Comparison of ENCODE assay signal across 25 mouse cellular contexts in the genomic region with DNA sequence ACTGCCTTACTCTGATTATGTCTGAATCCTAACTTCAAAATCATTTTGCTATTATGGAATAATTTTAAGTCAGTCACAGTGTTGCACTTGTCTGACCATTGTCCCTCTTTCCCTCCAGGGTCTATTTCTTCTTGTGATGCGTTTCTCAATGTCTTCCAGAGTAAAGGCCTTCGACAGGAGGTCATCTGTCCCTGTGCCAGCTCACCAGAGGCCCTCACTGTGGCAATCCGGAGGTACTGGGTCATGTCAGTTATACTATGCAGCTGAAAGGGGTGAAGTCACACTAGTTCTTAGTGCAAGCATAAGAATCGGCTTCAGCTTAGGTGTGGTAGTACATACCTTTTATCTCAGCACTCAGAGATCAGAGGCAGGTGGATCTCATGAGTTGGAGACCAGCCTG.
DNase-seq lines count a peak whose midpoint lies in the region; ATAC-seq and TF ChIP-seq lines count a peak whose summit lies in the region.
"Had no signal": no experiment of that assay in that cellular context is flagged by ENCODE, and none has a peak within 500 bp of the region (broad histone marks: within the 10 kb centered on the region; RNA-seq: fewer than 3 reads in every experiment).

No protein-coding gene starts in this region.

- no peak overlapping the region for H3K27ac ChIP-seq in liver, adult 2 months (replicated peaks; ENCODE audit: insufficient read depth, low read depth, low read length)
- no peak overlapping the region for H3K27ac ChIP-seq in liver, postnatal 0 days (ENCODE audit: low read depth)
- H3K27ac ChIP-seq in embryonic facial prominence, embryonic 10.5 days (replicated peaks), result no peak overlapping the region
- H3K27ac ChIP-seq: embryonic facial prominence, embryonic 12.5 days; forebrain, embryonic 13.5 days; forebrain, embryonic 15.5 days had no signal

- DNase-seq in adrenal gland, adult 2 months, result peak; percentile 61
- no peak for DNase-seq in adrenal gland, adult 18-20 months (ENCODE audit: low spot score in 2 of 2)
- DNase-seq in liver, adult 2 months (ENCODE audit: extremely low read depth, low read depth, low spot score), result peak; percentile 26
- no peak for DNase-seq in liver, postnatal 0 days
- DNase-seq in adrenal gland, postnatal 14 days, result peak; percentile 58
- peak; percentile 28 for DNase-seq in fat pad, adult 2 months (ENCODE audit: extremely low read depth, low read depth, low spot score)
- DNase-seq in embryonic facial prominence, embryonic 10.5 days (ENCODE audit: low spot score), result no peak
- DNase-seq: B cell, adult 2 months; cerebellum, adult 11-12 months; cerebellum, adult 2 months; cerebellum, adult 9-10 months; cerebellum, postnatal 10 days; cerebellum, postnatal 25 days; embryo, embryonic 11 days; forebrain, postnatal 0 days had no signal

- H3K4me3 ChIP-seq in liver, adult 2 months (ENCODE audit: insufficient read depth, low read depth, low read length), result no peak overlapping the region
- no peak overlapping the region for H3K4me3 ChIP-seq in liver, postnatal 0 days (ENCODE audit: low read depth, low read length)
- H3K4me3 ChIP-seq in embryonic facial prominence, embryonic 10.5 days, result no peak overlapping the region
- H3K4me3 ChIP-seq: embryonic facial prominence, embryonic 12.5 days; erythroblast, embryonic 14.5 days; forebrain, embryonic 13.5 days; forebrain, embryonic 15.5 days had no signal

- no peaks in the 10 kb centered on the region for H3K27me3 ChIP-seq in liver, adult 2 months (ENCODE audit: control insufficient read depth, insufficient read depth, low read length)
- H3K27me3 ChIP-seq in liver, postnatal 0 days (ENCODE audit: insufficient read depth, low read length), result no peaks in the 10 kb centered on the region
- no peaks in the 10 kb centered on the region for H3K27me3 ChIP-seq in embryonic facial prominence, embryonic 10.5 days (replicated peaks; ENCODE audit: low read depth, poor library complexity, severe bottlenecking)
- H3K27me3 ChIP-seq: CH12.LX; embryonic facial prominence, embryonic 12.5 days; forebrain, embryonic 13.5 days; forebrain, embryonic 15.5 days; Patski had no signal

- H3K4me2 ChIP-seq in liver, postnatal 0 days (ENCODE audit: low read depth, low read length), result no peak overlapping the region
- H3K4me2 ChIP-seq: embryonic facial prominence, embryonic 12.5 days; forebrain, embryonic 13.5 days; forebrain, embryonic 15.5 days had no signal

- H3K4me1 ChIP-seq in liver, adult 2 months (ENCODE audit: control insufficient read depth, insufficient read depth, low read length), result no peaks in the 10 kb centered on the region
- no peaks in the 10 kb centered on the region for H3K4me1 ChIP-seq in liver, postnatal 0 days (ENCODE audit: insufficient read depth)
- H3K4me1 ChIP-seq in embryonic facial prominence, embryonic 10.5 days, result no peaks in the 10 kb centered on the region
- H3K4me1 ChIP-seq: embryonic facial prominence, embryonic 12.5 days; forebrain, embryonic 13.5 days; forebrain, embryonic 15.5 days had no signal

- H3K79me2 ChIP-seq in liver, adult 2 months (ENCODE audit: control insufficient read depth, insufficient read depth, low read length), result no peaks in the 10 kb centered on the region

- no peak for TF ChIP-seq EP300 in liver, postnatal 0 days (IDR thresholded peaks at IDR 0.05; ENCODE audit: low read depth)

- no peak for ATAC-seq in liver, postnatal 0 days
- no peak for ATAC-seq in erythroblast, adult 5-6 weeks (replicated peaks; ENCODE audit: low FRiP score, poor library complexity, severe bottlenecking)
- ATAC-seq: activated CD4-positive, CD25-positive, alpha-beta regulatory T cell, adult 4 months; CD4-positive, CD25-positive, alpha-beta regulatory T cell, adult 4 months; forebrain, embryonic 13.5 days; forebrain, embryonic 15.5 days; forebrain, postnatal 0 days; Patski had no signal

- no peak overlapping the region for H3K9ac ChIP-seq in liver, adult 2 months (ENCODE audit: low read depth, low read length)
- no peak overlapping the region for H3K9ac ChIP-seq in liver, postnatal 0 days (replicated peaks)
- H3K9ac ChIP-seq: embryonic facial prominence, embryonic 12.5 days; forebrain, embryonic 13.5 days; forebrain, embryonic 15.5 days; forebrain, postnatal 0 days had no signal

- TF ChIP-seq CTCF in liver, adult 2 months (IDR thresholded peaks at IDR 0.05; ENCODE audit: low read depth, low read length), result no peak
- TF ChIP-seq CTCF in liver, postnatal 0 days (IDR thresholded peaks at IDR 0.05; ENCODE audit: low read depth), result no peak

- H3K36me3 ChIP-seq in liver, adult 2 months (ENCODE audit: control insufficient read depth, insufficient read depth, low read length), result peaks cover 6% of the 10 kb centered on the region
- H3K36me3 ChIP-seq in liver, postnatal 0 days (replicated peaks; ENCODE audit: insufficient read depth, low read length), result no peaks in the 10 kb centered on the region
- no peaks in the 10 kb centered on the region for H3K36me3 ChIP-seq in embryonic facial prominence, embryonic 10.5 days (replicated peaks)
- H3K36me3 ChIP-seq: G1E had no signal

- no peak for TF ChIP-seq POLR2A in liver, adult 2 months (IDR thresholded peaks at IDR 0.05; ENCODE audit: extremely low read depth, insufficient read depth, low read length)

- no peaks in the 10 kb centered on the region for H3K9me3 ChIP-seq in liver, postnatal 0 days (ENCODE audit: low read length)
- no peaks in the 10 kb centered on the region for H3K9me3 ChIP-seq in embryonic facial prominence, embryonic 10.5 days
- H3K9me3 ChIP-seq: embryonic facial prominence, embryonic 12.5 days; forebrain, embryonic 13.5 days; forebrain, embryonic 15.5 days; G1E had no signal

- WGBS in liver, adult 2 months, result 39% methylated on average over 4 of the region's 4 CpGs
- 84% methylated on average over 4 of the region's 4 CpGs for WGBS in liver, postnatal 0 days (ENCODE audit: insufficient replicate concordance)
- WGBS in embryonic facial prominence, embryonic 10.5 days, result 88% methylated on average over 4 of the region's 4 CpGs

Comparison
In these comparisons a context has a peak if more than half of its experiments do, and no peak if none do; other contexts are left out.
1. DNase-seq: peak in adrenal gland, adult 2 months (single experiment), liver, adult 2 months (single experiment), adrenal gland, postnatal 14 days (single experiment) and fat pad, adult 2 months (single experiment); none in adrenal gland, adult 18-20 months (0 of 2), liver, postnatal 0 days (single experiment) and embryonic facial prominence, embryonic 10.5 days (single experiment).